Mouse (Mus musculus) brain, adult 2 months (tissue): ENCODE data around the gene Kctd21.

Experiments used
- DNase-seq: peaks from one replicate; pipeline ENCODE4 v3.0.0; 2011; ENCODE audit warnings: low read depth, low spot score

Gene Kctd21

GRCm38 (mm10) chr7:97317706-97318105 lies 14.4 kb upstream of the Kctd21 start:
- DNase-seq, result no peak

- DNase-seq, result no peak
Measured at GRCm38 (mm10) chr7:97324342-97324741, 7.8 kb upstream of the Kctd21 start.

- peak; percentile 55 for DNase-seq
Measured at GRCm38 (mm10) chr7:97325156-97325985, 6.8 kb upstream of the Kctd21 start.

GRCm38 (mm10) chr7:97327376-97327775 lies 4.8 kb upstream of the Kctd21 start:
- no peak for DNase-seq

- peak; percentile 85 for DNase-seq
Measured at GRCm38 (mm10) chr7:97328891-97329588, 3.1 kb upstream of the Kctd21 start.

GRCm38 (mm10) chr7:97329676-97330075 lies 2.5 kb upstream of the Kctd21 start:
- peak; percentile 53 for DNase-seq

GRCm38 (mm10) chr7:97330931-97331645 lies 1.0 kb upstream of the Kctd21 start:
- no peak for DNase-seq

- no peak for DNase-seq
Measured at GRCm38 (mm10) chr7:97332667-97333041, 527 bp downstream of the Kctd21 start.

- no peak for DNase-seq
Measured at GRCm38 (mm10) chr7:97333113-97333898, 1.2 kb downstream of the Kctd21 start.

GRCm38 (mm10) chr7:97334406-97334805 lies 2.3 kb downstream of the Kctd21 start:
- peak; percentile 87 for DNase-seq

- DNase-seq, result peak; percentile 75
Measured at GRCm38 (mm10) chr7:97336678-97337077, 4.6 kb downstream of the Kctd21 start.

GRCm38 (mm10) chr7:97338593-97338992 lies 6.5 kb downstream of the Kctd21 start:
- no peak for DNase-seq

GRCm38 (mm10) chr7:97339623-97340022 lies 7.5 kb downstream of the Kctd21 start:
- DNase-seq, result peak; percentile 76

GRCm38 (mm10) chr7:97340907-97341849 lies 9.1 kb downstream of the Kctd21 start:
- DNase-seq, result no peak

- DNase-seq, result no peak
Measured at GRCm38 (mm10) chr7:97342961-97343360, 10.8 kb downstream of the Kctd21 start.

GRCm38 (mm10) chr7:97344655-97345054 lies 12.5 kb downstream of the Kctd21 start:
- DNase-seq, result no peak

- peak; percentile 96 for DNase-seq
Measured at GRCm38 (mm10) chr7:97345229-97345871, 13.2 kb downstream of the Kctd21 start.

- DNase-seq, result no peak
Measured at GRCm38 (mm10) chr7:97346111-97346821, 14.1 kb downstream of the Kctd21 start.

- DNase-seq, result no peak
Measured at GRCm38 (mm10) chr7:97346822-97347166, 14.7 kb downstream of the Kctd21 start.
